Mouse (Mus musculus): Measurements from ENCODE around the gene E430018J23Rik.
"Not testable (repeated sequence)": the region's sequence is repeated elsewhere in the genome, so short reads cannot be mapped to it uniquely, and the experiment has no call there.

Gene E430018J23Rik

GRCm38 (mm10) chr7:127378310-127378921, 15.0 kb downstream of the E430018J23Rik start:
- DNase-seq (ENCODE audit: low spot score), result no peak

- DNase-seq (ENCODE audit: low spot score), result peak; percentile 74
Measured at GRCm38 (mm10) chr7:127375271-127376245, 17.9 kb downstream of the E430018J23Rik start, which contains the start of gene Zfp747. Zfp747 (minus strand) TSS chr7:127376050.

- not testable (repeated sequence) for DNase-seq (ENCODE audit: low spot score)
Measured at GRCm38 (mm10) chr7:127371870-127372269, 21.6 kb downstream of the E430018J23Rik start.

GRCm38 (mm10) chr7:127371213-127371612, 22.2 kb downstream of the E430018J23Rik start:
- DNase-seq (ENCODE audit: low spot score), result no peak

- DNase-seq (ENCODE audit: low spot score), result no peak
Measured at GRCm38 (mm10) chr7:127366249-127366648, 27.2 kb downstream of the E430018J23Rik start.

GRCm38 (mm10) chr7:127364166-127364565, 29.3 kb downstream of the E430018J23Rik start:
- DNase-seq (ENCODE audit: low spot score), result no peak

GRCm38 (mm10) chr7:127363475-127363921, 29.9 kb downstream of the E430018J23Rik start:
- no peak for DNase-seq (ENCODE audit: low spot score)

- DNase-seq (ENCODE audit: low spot score), result not testable (repeated sequence)
Measured at GRCm38 (mm10) chr7:127362418-127362817, 31.0 kb downstream of the E430018J23Rik start.

- no peak for DNase-seq (ENCODE audit: low spot score)
Measured at GRCm38 (mm10) chr7:127361449-127361848, 32.0 kb downstream of the E430018J23Rik start.

GRCm38 (mm10) chr7:127360265-127360664, 33.2 kb downstream of the E430018J23Rik start:
- DNase-seq (ENCODE audit: low spot score), result no peak

- DNase-seq (ENCODE audit: low spot score), result no peak
Measured at GRCm38 (mm10) chr7:127358472-127358871, 35.0 kb downstream of the E430018J23Rik start.

GRCm38 (mm10) chr7:127357871-127358270, 35.6 kb downstream of the E430018J23Rik start:
- DNase-seq (ENCODE audit: low spot score), result no peak

- DNase-seq (ENCODE audit: low spot score), result no peak
Measured at GRCm38 (mm10) chr7:127355796-127356195, 37.6 kb downstream of the E430018J23Rik start.

- no peak for DNase-seq (ENCODE audit: low spot score)
Measured at GRCm38 (mm10) chr7:127351230-127352004, 42.0 kb downstream of the E430018J23Rik start.

- no peak for DNase-seq (ENCODE audit: low spot score)
Measured at GRCm38 (mm10) chr7:127346676-127347075, 46.8 kb downstream of the E430018J23Rik start.

GRCm38 (mm10) chr7:127345512-127346325, 47.7 kb downstream of the E430018J23Rik start, which contains the start of gene Zfp768:
Zfp768 (minus strand) TSS chr7:127345589.
- peak; percentile 85 for DNase-seq (ENCODE audit: low spot score)

GRCm38 (mm10) chr7:127345092-127345491, 48.3 kb downstream of the E430018J23Rik start:
- DNase-seq (ENCODE audit: low spot score), result no peak

GRCm38 (mm10) chr7:127344371-127344770, 49.1 kb downstream of the E430018J23Rik start:
- no peak for DNase-seq (ENCODE audit: low spot score)

GRCm38 (mm10) chr7:127343351-127344019, 49.9 kb downstream of the E430018J23Rik start:
- DNase-seq (ENCODE audit: low spot score), result no peak

GRCm38 (mm10) chr7:127342888-127343287, 50.5 kb downstream of the E430018J23Rik start:
- DNase-seq (ENCODE audit: low spot score), result no peak

Data from urinary bladder, postnatal 10 days (tissue).